Mouse (Mus musculus) layer of hippocampus, postnatal 10 days (tissue): ENCODE measurements around the gene Ubap2l. TPM values are rescaled to one million over a fixed set of nuclear protein-coding genes. Genes with fewer than 3 reads are reported as not detected.

Experiments used
- DNase-seq, 2 experiments: peaks; one replicate each; pipeline ENCODE4 v3.0.0; 2021; ENCODE audit warnings: low spot score in 2 of 2
- microRNA-seq, 2 experiments: library from miRNA; unstranded; fragments of <30 nt; microRNA quantifications; one replicate each; pipeline ENCODE4 v1.2.0; 2021
- total RNA-seq, 2 experiments: library from RNA; stranded (reverse); gene quantifications; 2 replicates each; pipeline ENCODE4 v1.2.3; 2021

The Ubap2l gene
- total RNA-seq, 2 experiments from 2014 or later: 146 to 188 TPM

DNA sequence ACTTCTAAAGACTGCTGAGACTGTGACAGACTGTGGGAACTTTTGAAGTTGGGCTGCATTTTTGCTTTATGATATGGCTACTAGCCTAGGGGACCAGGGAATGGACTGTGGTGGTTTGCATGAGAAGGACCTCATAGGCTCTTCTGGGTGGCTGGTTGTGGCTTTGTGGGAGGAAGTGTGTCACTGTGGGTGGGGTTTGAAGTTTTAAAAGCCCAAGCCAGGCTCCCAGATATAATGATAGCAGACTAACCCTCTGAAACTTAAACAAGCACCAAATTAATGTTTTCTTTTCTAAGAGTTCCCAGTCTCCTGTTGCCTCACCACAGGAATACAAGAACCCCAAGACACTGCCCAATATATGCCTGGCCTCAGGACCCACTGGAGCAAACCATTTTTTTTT, 75.6 kb downstream of the Ubap2l start:
- DNase-seq: no peak

DNA sequence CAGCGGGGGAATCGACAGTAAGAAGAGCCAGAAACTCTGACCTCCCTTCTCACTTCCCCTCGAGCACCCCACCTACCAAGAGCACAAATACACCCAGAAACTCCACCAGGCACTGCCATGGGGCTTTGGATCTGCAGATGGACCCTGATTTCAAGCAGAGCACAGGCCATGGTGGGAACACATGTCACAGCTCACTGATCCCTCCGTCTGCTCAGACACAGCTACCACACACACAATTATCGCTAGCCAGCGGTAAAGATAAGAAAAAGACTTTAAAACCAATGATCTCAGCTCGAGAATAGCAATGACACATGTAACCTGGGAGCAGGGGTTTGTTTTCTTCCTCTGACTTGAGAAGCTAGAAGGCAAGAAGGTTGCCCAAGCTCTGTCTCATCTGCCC, 83.9 kb downstream of the Ubap2l start:
- DNase-seq: no peak

DNA sequence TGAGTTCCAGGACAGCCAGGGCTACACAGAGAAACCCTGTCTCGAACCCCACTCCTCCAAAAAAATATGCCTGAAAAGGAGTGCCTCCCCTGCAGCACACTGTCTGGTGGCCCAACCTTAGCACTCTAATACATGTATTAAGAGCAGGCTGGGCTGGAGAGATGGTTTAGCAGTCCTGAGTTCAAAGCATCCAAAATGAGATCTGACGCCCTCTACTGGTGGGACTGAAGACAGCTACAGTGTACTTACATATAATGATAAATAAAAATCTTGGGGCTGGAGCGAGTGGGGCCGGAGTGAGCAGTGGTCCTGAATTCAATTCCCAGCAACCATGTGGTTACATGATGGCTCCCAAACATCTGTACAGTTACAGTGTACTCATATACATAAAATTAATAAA, 85.5 kb downstream of the Ubap2l start:
- no peak for DNase-seq

DNA sequence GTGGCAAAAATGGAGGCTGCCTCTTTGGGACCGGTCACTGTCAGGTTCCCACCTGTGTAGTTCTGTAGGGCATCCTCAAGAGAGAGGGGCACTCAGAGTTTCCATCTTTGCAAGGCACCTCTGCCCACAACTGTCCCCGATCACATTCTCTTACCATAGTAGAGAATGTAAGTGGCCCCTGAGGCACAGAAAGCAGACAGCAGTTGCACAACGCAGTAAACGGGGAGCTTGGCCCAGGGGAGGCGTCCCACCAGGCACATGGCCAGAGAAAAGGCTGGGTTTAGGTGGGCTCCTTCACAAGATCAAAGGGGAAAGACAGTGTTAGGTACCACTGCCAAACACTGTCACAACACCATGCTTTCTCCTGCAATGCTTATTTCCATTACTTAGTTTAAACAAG, 86.5 kb downstream of the Ubap2l start:
- DNase-seq: no peak

DNA sequence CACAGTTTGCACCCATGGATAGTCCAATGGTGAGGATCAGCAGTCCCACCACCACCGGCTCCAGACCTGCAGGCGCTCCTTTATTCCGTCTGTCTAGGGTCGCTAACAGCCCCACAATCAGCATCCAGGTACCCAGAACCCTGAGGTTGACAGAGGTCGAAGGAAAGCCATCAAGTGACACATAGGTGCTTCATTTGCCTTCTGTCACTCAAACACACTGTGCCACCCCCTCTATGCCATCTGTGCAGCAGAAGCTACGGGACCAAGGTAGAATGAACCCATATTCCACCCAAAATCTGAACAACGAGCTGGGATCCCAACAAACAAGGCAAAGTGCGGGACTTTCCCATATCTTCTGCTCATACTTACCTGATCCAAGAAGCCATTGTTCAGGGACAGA, 86.9 kb downstream of the Ubap2l start:
- no peak for DNase-seq

DNA sequence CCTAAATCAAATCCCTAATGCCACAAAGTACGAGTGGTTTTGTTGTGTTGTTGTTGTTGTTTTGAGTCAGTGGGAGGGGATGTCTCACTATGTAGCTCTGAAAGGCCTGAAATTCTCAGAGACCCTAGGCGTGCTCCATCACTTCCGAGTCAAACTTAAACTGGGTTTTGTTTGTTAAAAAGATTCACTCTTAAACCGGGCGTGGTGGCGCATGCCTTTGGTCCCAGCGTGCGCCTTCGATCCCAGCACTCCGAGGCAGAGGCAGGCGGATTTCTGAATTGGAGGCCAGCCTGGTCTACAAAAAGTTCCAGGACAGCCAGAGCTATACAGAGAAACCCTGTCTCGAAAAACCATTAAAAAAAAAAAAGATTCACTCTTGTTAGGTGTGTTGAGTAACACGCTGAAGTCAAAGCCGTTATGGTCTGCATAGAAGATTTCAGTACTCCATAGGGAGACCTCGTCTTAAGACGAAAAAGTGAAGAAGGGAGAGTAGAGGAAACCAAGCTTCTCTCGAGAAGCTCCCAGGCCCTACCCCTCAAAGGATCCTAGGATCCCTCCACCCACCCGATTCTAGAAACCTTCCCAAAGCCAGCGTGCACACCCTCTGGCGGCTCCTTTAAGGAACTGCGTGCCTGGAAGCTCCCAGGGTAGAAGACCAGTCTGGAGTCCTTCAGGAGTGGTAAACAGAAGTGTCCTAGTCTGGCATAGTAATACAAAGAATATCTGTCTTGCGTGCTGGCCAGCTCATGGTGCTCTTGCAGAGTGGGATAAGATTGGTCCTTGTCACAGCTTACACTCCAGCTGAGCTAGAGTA, 88.3 kb downstream of the Ubap2l start:
- peak; percentile 64 to 72 for DNase-seq

DNA sequence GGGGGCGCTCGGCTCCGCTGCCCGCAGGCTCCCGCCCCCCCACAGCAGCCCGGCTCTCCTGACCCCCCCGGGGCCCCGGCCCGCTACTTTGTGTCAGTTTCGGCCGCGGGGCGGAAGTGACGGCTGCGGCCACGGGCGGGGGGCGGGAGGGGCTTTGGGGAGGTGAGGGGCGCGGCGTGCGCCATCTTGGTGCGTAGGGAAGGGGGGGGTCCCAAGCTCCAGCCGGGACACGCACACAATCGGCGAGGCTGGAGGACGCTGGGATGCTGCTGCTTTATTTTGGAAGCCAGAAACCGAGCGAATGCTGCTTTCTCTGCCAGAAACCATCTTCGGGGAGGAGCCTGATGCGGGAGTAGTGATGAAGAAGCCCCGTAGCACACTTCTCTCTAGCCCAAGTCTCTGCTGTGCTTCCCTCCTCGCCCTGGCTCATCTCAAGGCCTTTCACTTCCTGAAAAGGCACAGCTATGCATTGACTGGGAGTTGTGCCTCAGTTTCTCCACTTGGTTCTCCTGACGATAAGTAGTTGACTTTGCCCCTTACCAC, 89.1 kb downstream of the Ubap2l start, which contains the start of gene Atp8b2:
Atp8b2 (minus strand) TSS at position 288 of the 543 bp plus-strand sequence.
- peak; percentile 66 to 76 for DNase-seq

DNA sequence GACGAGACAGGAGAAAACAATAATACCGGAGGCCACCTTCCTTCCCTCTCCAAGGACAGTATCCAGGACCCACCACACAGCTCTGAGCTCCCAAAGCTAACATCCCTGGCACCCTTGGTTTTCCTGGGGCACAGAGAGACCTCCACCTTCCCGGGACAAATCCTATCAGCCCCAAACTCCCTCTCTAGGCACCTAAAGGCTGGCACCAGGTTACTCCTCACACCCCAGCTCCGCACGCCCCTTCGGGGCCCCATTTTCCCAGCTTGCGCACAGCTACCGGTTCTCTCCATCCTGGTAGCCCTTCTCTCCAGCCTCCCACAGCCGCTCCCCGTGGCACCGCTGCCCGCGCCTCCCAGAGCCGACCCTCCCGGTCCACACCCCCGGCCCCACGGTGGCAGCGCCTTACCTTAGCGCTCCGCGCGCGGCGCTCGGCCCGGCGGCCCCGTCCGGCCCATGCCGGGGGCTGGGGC, 89.6 kb downstream of the Ubap2l start:
- DNase-seq: peak; percentile 51

DNA sequence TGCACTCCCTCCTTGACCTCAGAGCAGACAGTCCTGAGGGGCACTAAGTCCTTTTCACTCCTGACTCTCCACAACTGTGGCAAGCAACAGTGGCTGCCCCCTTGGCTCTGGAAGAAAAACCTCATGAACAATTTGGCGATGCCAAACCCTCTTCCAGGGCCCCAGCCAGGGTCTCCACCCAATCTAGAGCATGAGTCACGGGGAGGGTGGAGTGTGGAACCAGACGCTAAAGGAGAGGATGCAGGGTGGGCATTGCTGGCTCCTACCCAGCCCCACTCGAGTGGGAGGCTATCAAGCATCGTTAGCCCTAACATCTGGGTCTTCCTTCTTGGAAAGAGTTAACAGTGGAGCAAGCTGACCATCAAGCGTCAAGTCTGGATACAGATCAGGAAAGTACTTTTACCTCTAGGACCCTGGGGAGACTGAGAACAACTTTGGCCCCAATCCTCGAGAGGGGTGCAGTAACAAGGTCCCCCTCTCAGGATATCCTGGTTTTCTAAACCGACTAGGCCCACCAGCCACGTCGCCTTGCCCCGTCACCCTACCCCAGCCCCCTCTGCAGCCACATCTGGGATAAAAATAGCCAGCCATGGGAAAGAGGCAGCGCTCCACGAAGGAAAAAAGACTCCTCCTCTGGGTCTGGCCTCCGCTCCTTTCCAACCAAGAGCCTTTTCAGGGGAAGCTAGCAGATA, 90.2 kb downstream of the Ubap2l start:
- DNase-seq: peak in 1 of 2 experiments; percentile 37

DNA sequence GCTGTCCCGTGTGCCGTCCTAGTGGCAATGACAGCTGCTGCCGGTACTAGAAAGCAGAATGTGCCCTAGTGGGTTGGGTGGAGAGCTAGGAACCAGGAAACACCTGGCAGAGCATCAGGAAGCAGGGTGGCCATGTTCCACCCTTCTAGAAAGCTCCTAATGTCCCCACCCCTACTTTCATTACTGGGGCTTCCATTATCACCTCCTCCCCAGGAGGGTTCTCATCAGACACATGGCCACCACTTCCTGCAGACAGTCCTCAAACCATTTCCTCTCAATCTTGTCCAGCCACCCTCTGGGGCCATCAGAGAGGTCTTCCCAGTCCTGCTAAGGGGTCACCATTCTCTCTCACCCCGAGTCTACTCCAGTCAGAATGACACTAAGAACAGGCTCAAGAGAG, 91.0 kb downstream of the Ubap2l start:
- DNase-seq: no peak

DNA sequence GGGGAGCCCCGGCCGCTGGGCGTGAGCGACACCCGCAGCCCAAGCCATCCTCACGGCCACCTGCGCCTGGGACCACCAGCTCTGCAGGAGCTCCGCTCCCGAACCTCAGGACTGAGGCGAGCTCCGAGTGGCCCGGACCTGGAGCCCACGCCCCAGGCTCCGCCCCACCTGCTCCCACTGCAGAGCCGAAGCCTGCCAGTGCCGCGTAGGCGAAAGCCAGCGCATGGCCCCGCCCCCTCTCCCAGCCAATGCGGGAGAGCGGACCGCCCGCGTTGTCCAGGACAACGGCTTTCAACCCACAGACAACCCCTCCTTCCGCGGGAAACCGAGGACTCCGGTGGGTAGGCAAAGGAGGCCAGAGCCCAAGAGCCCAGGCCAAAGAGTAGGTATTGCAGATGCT, 92.0 kb downstream of the Ubap2l start:
- DNase-seq: peak; percentile 91 to 95

DNA sequence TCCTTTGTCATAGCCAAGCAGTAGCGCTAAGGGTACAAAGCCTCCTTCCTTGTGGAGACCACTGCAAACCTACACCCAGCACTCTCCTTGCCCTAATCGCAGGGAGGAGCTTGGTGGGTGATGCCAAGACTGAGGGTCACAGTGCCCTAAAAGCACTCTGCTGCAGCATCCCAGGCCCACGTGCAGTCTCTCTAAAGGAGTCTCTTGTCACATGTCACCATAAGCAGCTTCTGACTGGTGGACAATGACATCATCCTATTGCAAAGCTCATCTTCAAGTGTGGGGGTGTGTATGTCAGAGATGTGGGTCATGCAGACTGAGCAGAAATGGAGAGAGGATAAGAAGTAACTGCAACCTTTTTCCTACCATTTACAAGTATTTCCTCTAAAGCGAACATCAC, 93.0 kb downstream of the Ubap2l start:
- peak; percentile 40 to 55 for DNase-seq

DNA sequence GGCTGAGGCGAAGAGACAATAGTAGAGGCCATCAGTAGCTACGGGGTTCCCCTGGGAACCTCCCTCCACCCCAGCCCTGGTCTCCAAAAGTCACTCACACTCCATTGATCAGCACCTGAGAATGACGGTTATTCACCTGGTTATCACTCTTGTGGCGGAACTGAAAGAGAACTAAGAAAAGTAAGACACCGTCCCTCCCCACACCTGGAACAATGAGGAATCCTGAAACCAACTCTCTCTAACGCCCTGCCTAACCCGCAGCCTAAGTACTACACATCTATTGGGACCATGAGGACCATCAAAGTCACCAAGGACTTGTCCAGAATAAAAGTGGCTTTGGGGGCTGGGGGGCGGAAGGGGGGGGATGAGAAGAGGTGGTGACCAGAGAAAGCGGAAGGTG, 94.5 kb downstream of the Ubap2l start:
- DNase-seq: no peak

DNA sequence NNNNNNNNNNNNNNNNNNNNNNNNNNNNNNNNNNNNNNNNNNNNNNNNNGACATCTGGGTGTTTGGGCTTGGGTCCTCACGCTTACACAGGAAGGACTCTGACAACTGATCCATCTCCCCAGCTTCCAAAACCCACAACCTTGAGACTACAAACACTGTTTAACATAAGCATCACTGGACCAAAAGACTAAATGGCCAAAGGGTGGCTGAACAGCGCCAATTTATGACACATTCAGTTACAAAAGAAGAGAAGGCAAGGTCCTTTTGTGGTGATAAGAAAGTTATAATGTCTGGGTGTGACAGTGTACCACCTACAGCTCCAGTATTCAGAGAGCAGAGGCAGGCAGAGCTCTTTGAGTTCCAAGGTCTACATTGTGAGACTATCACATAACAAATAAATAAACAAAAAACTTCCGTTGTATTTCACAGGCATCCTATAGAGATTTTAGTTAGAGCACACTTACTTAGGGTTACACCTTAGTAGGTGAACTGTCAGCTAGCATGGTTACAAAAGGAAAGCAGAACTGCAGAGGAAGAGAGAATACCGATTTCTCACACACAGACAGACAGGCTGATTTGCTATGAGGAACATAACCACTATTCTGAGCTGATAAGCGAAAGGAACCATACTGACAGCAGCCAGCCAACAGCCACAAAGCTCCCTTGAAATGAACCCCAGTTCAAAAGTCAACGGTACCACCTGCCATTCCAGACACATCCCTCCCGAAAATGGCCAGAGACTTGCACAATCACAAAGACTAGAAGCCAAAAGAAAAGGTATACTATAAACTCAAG, 96.1 kb downstream of the Ubap2l start:
- no peak for DNase-seq

DNA sequence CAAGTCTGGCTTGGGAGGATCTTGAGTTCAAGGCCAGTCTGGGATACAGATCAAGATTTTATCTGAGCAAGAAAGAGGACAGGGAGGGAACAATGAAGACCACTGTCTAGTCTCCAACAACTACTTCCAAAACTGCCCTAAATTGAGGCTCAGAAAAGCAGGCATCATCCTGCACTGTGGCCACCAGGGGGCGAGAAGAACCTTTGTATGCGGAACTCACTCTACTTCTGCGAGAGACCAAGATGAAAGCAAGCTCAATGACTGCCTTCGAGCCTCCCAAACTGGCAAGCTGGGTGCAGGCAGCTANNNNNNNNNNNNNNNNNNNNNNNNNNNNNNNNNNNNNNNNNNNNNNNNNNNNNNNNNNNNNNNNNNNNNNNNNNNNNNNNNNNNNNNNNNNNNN, 99.0 kb downstream of the Ubap2l start:
- DNase-seq: peak; percentile 79 to 84

Small RNA genes lying within 50 kb of the gene (microRNA-seq; reads per million reads assigned to microRNA genes)
- gene Mir190b (3.1 to 5.8 reads per million in 2 experiments), gene Mir7669 (0 to 1.6 reads per million in 2 experiments)

Other genes with a start within 250 kb of the Ubap2l start
- gene She, start 221.3 kb downstream of the Ubap2l start, total RNA-seq: 1 to 10 TPM; 4.0 to 4.2 TPM
- gene Il6ra, start 139.4 kb downstream of the Ubap2l start, total RNA-seq: 1 to 10 TPM; 4.2 to 4.7 TPM
- gene Atp8b2, start 89.1 kb downstream of the Ubap2l start, total RNA-seq: 10 to 100 TPM; 79.5 to 90.1 TPM
- gene Hax1, start 53.8 kb downstream of the Ubap2l start, total RNA-seq: 10 to 100 TPM; 60.7 to 67.3 TPM
- gene 4933434E20Rik, start 992 bp downstream of the Ubap2l start, total RNA-seq: 10 to 100 TPM; 83.5 to 91.6 TPM
- 100 to 1,000 TPM; 245 to 256 TPM for gene Tpm3, start 20.0 kb upstream of the Ubap2l start, total RNA-seq
- under 1 TPM; 0.36 to 0.50 TPM for gene Nup210l, start 51.5 kb upstream of the Ubap2l start, total RNA-seq
- gene Rps27, start 161.0 kb upstream of the Ubap2l start, total RNA-seq: 100 to 1,000 TPM; 800 to 858 TPM
- gene Rab13, start 161.1 kb upstream of the Ubap2l start, total RNA-seq: 10 to 100 TPM; 10.3 to 10.8 TPM
- gene Jtb, start 179.0 kb upstream of the Ubap2l start, total RNA-seq: 10 to 100 TPM; 50.2 to 59.4 TPM
- not detected for gene Creb3l4, start 190.9 kb upstream of the Ubap2l start, total RNA-seq
- gene Slc39a1, start 195.5 kb upstream of the Ubap2l start, total RNA-seq: 10 to 100 TPM; 48.6 to 52.3 TPM
- 10 to 100 TPM; 29.8 to 34.6 TPM for gene Crtc2, start 201.5 kb upstream of the Ubap2l start, total RNA-seq
- 10 to 100 TPM; 23.1 to 28.8 TPM for gene Dennd4b, start 212.6 kb upstream of the Ubap2l start, total RNA-seq
- gene Gatad2b, start 240.6 kb upstream of the Ubap2l start, total RNA-seq: 10 to 100 TPM; 79.6 to 94.1 TPM